Mouse (Mus musculus) layer of hippocampus, adult 2 months (tissue): ENCODE results near the gene Gm49369. TPM values are rescaled to one million over a fixed set of nuclear protein-coding genes. Genes with fewer than 3 reads are reported as not detected.

Source experiments
- DNase-seq, 2 experiments: peaks; one replicate each; pipeline ENCODE4 v3.0.0; 2022; ENCODE audit warnings: low spot score in 2 of 2
- H3K27ac ChIP-seq: fragments of 200-600 bp; 2 replicates; pipeline ENCODE4 v1.8.1; 2022
- H3K4me3 ChIP-seq: fragments of 200-600 bp; 2 replicates; pipeline ENCODE4 v1.8.1; 2022; ENCODE audit warnings: mild to moderate bottlenecking
- CTCF ChIP-seq: fragments of 200-600 bp; conservative IDR thresholded peaks from 2 replicates; pipeline ENCODE4 v1.8.1; 2022; ENCODE audit warnings: antibody characterized with exemption, mild to moderate bottlenecking, moderate library complexity
- total RNA-seq, 2 experiments: library from RNA; stranded (reverse); gene quantifications; 2 replicates each; pipeline ENCODE4 v1.2.3; 2021

Gene Gm49369
- total RNA-seq, 2 experiments from 2014 or later = 4.4 TPM; not detected in 1

GRCm38 (mm10) chr7:142388198-142388597 is 5.7 kb upstream of the Gm49369 start:
- DNase-seq = no peak
- no peak for TF ChIP-seq CTCF
- Histone ChIP-seq H3K4me3 (peak overlapping the region; percentile 100), H3K27ac (peak overlapping the region; percentile 94)

GRCm38 (mm10) chr7:142387419-142388148 is 5.1 kb upstream of the Gm49369 start, which contains the start of gene Ctsd:
Ctsd (minus strand) TSS chr7:142388038.
- Histone ChIP-seq H3K4me3 (peak within 1 kb of the TSS; percentile 100), H3K27ac (peak within 1 kb of the TSS; percentile 94)
- DNase-seq = peak; percentile 97
- TF ChIP-seq CTCF = no peak

DNA sequence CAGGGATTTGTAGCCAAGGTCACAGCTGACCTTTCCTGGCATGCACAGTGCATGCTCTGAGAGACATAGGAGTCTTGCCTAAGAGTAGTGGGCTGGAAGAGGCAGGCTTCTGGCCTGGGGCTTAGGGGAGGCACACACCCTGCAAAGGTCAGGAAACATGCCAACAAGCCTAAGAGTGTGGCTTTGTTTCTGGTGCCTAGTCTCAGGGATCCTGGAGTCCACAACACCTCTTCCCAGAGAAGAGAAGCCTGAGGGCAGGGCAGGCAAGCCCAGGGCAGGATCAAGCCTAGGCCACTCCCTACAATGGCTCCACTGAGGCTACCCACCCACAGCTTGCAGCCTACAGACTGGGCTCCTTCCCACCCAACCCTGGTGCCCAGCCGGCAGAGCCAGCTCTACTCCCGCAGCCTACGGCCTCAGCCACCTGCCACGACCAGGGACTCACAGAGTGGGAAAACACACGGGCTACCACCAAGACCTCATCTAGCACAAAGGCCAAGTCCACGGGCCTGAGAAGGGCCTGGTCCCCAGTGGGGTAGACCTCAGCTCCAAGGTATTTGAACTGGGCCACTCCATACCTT is 4.2 kb upstream of the Gm49369 start:
- no peak for TF ChIP-seq CTCF
- no peak for DNase-seq
- peak overlapping the region; percentile 94 for H3K27ac ChIP-seq
- H3K4me3 ChIP-seq = peak overlapping the region; percentile 100

GRCm38 (mm10) chr7:142385742-142386403 is 3.4 kb upstream of the Gm49369 start:
- H3K4me3 ChIP-seq = peak overlapping the region; percentile 100
- H3K27ac ChIP-seq = no peak overlapping the region
- no peak for DNase-seq
- no peak for TF ChIP-seq CTCF

DNA sequence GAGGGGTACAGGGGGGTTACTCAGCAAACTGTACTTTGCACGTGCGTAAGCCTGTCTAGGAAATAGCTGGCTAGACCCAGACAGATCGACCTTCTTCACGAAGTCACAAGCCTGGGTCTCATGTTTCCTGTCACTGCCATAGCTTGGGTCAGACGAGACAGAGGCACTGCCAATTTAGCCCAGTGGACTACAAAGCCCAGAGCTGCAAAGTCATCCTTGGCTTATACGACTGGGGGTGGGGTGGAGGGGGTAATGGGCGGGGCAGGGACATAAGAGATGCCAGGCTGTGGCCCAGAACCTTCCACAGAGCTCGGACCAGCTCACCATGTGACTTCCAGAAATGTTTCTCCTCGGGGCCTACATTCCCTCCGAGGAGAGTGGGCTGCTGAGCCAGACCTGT is 1.8 kb upstream of the Gm49369 start:
- Histone ChIP-seq H3K4me3 (no peak overlapping the region), H3K27ac (no peak overlapping the region)
- no peak for TF ChIP-seq CTCF
- DNase-seq = no peak

GRCm38 (mm10) chr7:142381175-142381574 is 1.3 kb downstream of the Gm49369 start:
- no peak for TF ChIP-seq CTCF
- H3K4me3 ChIP-seq = no peak overlapping the region
- H3K27ac ChIP-seq = no peak overlapping the region
- DNase-seq = no peak

DNA sequence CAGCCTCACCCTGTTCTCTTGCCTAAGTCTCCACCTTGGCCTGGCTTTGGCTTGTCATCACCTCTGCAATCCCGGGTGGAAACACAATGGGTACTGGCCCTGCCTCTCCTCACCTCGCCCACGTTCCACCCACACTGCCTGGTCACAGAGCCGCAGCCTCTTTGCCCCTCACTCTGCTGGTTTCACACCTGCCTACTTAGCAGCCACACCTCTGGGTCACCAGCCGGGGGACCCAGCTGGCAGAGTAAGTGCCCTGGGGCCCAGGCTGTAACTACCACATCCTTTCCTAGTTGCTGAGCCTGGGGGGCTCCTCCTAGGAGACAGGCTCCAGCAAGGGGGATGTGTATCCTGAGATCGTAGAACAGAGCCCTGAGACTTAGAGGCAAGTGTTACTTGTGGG is 3.3 kb downstream of the Gm49369 start:
- no peak for DNase-seq
- TF ChIP-seq CTCF = no peak
- Histone ChIP-seq H3K4me3 (no peak overlapping the region), H3K27ac (no peak overlapping the region)

- no peak for TF ChIP-seq CTCF
- H3K27ac ChIP-seq = no peak overlapping the region
- no peak for DNase-seq
- H3K4me3 ChIP-seq = no peak overlapping the region
Observed at GRCm38 (mm10) chr7:142377233-142377925, 5.1 kb downstream of the Gm49369 start.

- no peak overlapping the region for H3K4me3 ChIP-seq
- DNase-seq = no peak
- peak overlapping the region; percentile 43; the same call in 1 of the 2 replicates for H3K27ac ChIP-seq
- no peak for TF ChIP-seq CTCF
Observed at GRCm38 (mm10) chr7:142376096-142376495, 6.4 kb downstream of the Gm49369 start.

GRCm38 (mm10) chr7:142375261-142375724 is 7.2 kb downstream of the Gm49369 start:
- H3K4me3 ChIP-seq = no peak overlapping the region
- peak overlapping the region; percentile 67; the same call in 1 of the 2 replicates for H3K27ac ChIP-seq
- no peak for TF ChIP-seq CTCF
- no peak for DNase-seq

DNA sequence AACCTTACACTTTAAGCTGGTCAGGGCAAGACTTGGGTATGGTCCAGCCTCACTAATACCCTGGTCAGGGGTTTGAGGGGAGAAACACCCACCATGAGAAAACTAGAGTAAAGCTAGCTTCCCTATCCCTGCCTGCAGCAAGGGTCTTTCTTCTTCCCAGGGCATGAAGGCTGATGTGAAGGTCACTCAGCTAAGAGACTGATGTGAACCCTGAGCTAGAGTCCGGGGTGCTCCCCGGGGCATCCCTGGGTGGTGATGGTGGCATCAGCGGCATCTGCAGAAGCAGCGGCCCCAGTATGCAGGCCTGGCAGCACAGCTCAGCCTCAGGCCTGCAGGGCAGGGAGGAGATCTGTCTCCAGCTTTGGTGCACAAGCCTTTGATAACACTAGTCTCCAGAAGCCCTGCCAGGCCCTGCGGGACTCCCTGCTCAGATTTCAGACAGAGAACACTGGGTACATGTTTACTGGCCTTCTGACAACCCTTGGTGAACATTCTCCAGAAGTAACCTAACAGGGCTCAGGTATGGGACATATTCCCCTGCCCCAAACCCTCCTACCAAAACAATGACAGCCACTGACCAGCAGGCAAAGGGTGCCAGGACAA is 8.0 kb downstream of the Gm49369 start:
- peak overlapping the region; percentile 67 for H3K27ac ChIP-seq
- no peak overlapping the region for H3K4me3 ChIP-seq
- DNase-seq = no peak
- no peak for TF ChIP-seq CTCF

DNA sequence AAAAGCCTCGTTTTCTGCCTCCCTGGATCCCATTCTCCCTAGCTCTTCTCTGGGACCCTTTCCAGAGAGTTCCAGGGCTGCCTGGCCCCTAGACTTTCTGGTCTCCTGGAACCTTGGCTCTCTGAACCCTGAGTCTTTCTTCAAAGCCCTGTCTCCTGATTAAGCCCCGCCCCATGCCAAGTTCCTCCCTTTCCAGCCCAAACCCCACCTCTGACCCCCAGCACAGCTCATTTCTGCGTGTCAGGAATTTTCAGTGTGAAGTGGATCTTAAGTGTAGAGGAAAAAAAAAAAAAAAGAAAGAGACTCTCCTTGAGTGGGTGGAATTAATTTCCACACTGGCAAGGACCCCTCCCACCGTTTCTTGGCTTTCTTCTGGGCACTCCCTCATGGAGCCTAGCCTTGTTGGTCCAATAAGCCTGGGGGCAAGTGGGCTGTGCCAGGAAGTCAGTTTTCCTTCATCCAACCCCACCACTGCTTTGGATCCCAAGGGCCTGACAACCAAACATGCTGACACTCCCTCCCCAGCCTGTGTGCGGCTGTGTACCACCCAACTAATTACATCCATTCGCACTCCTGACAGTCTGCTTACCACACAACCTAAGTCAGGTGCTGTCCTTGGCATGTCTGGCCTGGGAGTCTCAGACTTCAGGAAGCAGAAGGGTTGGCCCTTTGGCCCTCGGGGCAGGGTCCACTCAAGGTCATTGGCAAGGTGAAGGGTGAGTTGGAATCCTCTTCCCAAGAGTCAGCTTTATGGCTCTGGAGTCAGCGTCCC is 8.6 kb downstream of the Gm49369 start, which contains the start of gene Ifitm10:
Ifitm10 (minus strand) TSS at position 113 of the 772 bp plus-strand sequence.
- no peak for TF ChIP-seq CTCF
- DNase-seq = no peak
- peak within 1 kb of the TSS; percentile 60 for H3K4me3 ChIP-seq
- peak within 1 kb of the TSS; percentile 91 for H3K27ac ChIP-seq
